19 mouse cellular contexts compared by ENCODE assay signal in the genomic region with DNA sequence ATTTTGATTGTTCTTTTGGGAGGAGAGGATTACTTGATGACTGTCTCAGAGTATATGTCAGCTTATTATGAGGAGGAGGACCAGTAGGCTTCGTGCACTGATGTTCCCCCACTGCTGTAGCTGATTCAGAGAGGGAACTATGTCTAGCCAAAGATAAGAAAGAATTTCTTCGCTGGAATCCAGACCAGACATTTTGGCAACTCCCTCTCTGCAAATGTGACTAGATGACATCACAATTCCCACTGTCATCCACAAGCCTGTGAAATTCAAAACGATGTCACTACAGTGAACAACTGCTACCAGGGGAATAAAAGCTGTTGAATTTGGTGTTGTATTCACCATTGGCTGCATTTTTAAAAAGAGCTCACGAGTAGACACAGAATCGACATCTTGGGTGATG. TPM values are rescaled to one million over a fixed set of nuclear protein-coding genes. Genes with fewer than 3 reads are reported as not detected.
DNase-seq lines count a peak whose midpoint lies in the region; ATAC-seq and TF ChIP-seq lines count a peak whose summit lies in the region.
"Had no signal": no experiment of that assay in that cellular context is flagged by ENCODE, and none has a peak within 500 bp of the region (broad histone marks: within the 10 kb centered on the region; RNA-seq: fewer than 3 reads in every experiment).

No protein-coding gene starts in this region.

- H3K4me3 ChIP-seq in heart, embryonic 10.5 days, result no peak overlapping the region
- H3K4me3 ChIP-seq in midbrain, embryonic 16.5 days (ENCODE audit: low read depth, low read length), result no peak overlapping the region
- no peak overlapping the region for H3K4me3 ChIP-seq in midbrain, postnatal 0 days (ENCODE audit: low read depth, low read length)
- H3K4me3 ChIP-seq: midbrain, embryonic 13.5 days; myocyte had no signal

- H3K27me3 ChIP-seq in heart, embryonic 10.5 days (ENCODE audit: insufficient read depth, poor library complexity, severe bottlenecking), result no peaks in the 10 kb centered on the region
- H3K27me3 ChIP-seq in midbrain, embryonic 16.5 days (ENCODE audit: control insufficient read depth, insufficient read depth, low read depth, low read length), result no peaks in the 10 kb centered on the region
- no peaks in the 10 kb centered on the region for H3K27me3 ChIP-seq in midbrain, postnatal 0 days (ENCODE audit: insufficient read depth, low read length)
- H3K27me3 ChIP-seq: midbrain, embryonic 13.5 days had no signal

- no peak overlapping the region for H3K27ac ChIP-seq in heart, embryonic 10.5 days
- H3K27ac ChIP-seq in midbrain, embryonic 16.5 days (ENCODE audit: low read length), result no peak overlapping the region
- H3K27ac ChIP-seq in midbrain, postnatal 0 days (ENCODE audit: low read depth, low read length), result no peak overlapping the region
- H3K27ac ChIP-seq: kidney, postnatal 0 days; midbrain, embryonic 13.5 days had no signal

- TF ChIP-seq CTCF in midbrain, postnatal 0 days (IDR thresholded peaks at IDR 0.05), result no peak

- H3K9me3 ChIP-seq in heart, embryonic 10.5 days, result no peaks in the 10 kb centered on the region
- no peaks in the 10 kb centered on the region for H3K9me3 ChIP-seq in midbrain, embryonic 16.5 days (replicated peaks; ENCODE audit: control insufficient read depth, low read length, poor library complexity, severe bottlenecking)
- no peaks in the 10 kb centered on the region for H3K9me3 ChIP-seq in midbrain, postnatal 0 days (ENCODE audit: low read length)
- H3K9me3 ChIP-seq: midbrain, embryonic 13.5 days had no signal

- intact Hi-C loops in heart, postnatal 10 days (cut with DNase I), result no loop called here

- H3K36me3 ChIP-seq in heart, embryonic 10.5 days, result no peaks in the 10 kb centered on the region
- no peaks in the 10 kb centered on the region for H3K36me3 ChIP-seq in midbrain, embryonic 16.5 days (ENCODE audit: control insufficient read depth, insufficient read depth, low read length)
- H3K36me3 ChIP-seq in midbrain, postnatal 0 days (ENCODE audit: insufficient read depth, low read length), result no peaks in the 10 kb centered on the region
- H3K36me3 ChIP-seq: midbrain, embryonic 13.5 days had no signal

- ATAC-seq in midbrain, embryonic 16.5 days, result 0 out of 2 replicates have a peak, but pooled peaks have one; percentile 25
- ATAC-seq in midbrain, postnatal 0 days (ENCODE audit: low FRiP score), result no peak
- ATAC-seq: activated CD4-positive, CD25-positive, alpha-beta regulatory T cell, adult 4 months; hindbrain, embryonic 16.5 days; intestine, postnatal 0 days; midbrain, embryonic 13.5 days had no signal

- H3K4me2 ChIP-seq in midbrain, embryonic 16.5 days (ENCODE audit: low read length), result no peak overlapping the region
- no peak overlapping the region for H3K4me2 ChIP-seq in midbrain, postnatal 0 days (ENCODE audit: low read depth, low read length, poor library complexity, severe bottlenecking)
- H3K4me2 ChIP-seq: liver, embryonic 11.5 days; midbrain, embryonic 13.5 days had no signal

- H3K4me1 ChIP-seq in heart, embryonic 10.5 days, result no peaks in the 10 kb centered on the region
- H3K4me1 ChIP-seq in midbrain, embryonic 16.5 days (ENCODE audit: control insufficient read depth, insufficient read depth, low read length), result no peaks in the 10 kb centered on the region
- no peaks in the 10 kb centered on the region for H3K4me1 ChIP-seq in midbrain, postnatal 0 days (ENCODE audit: insufficient read depth, low read length)
- H3K4me1 ChIP-seq: midbrain, embryonic 13.5 days had no signal

- peak; percentile 44 for DNase-seq in heart, adult 8-10 months (ENCODE audit: low spot score)
- DNase-seq in heart, embryonic 10.5 days (ENCODE audit: low spot score), result no peak
- DNase-seq in midbrain, postnatal 0 days (ENCODE audit: low spot score), result no peak
- peak; percentile 49 to 62 for DNase-seq in heart, postnatal 10 days
- DNase-seq in cerebellum, adult 11 months, result no peak
- DNase-seq in thymus, postnatal 25 days, result no peak
- DNase-seq: adrenal gland, postnatal 10 days; cerebellum, postnatal 25 days; embryo, embryonic 11 days; lung, adult 2 months; right cerebral cortex, adult 18-20 months had no signal

- no peak overlapping the region for H3K9ac ChIP-seq in midbrain, embryonic 16.5 days (ENCODE audit: low read depth, low read length)
- H3K9ac ChIP-seq in midbrain, postnatal 0 days (replicated peaks; ENCODE audit: low read length, poor library complexity, severe bottlenecking), result no peak overlapping the region
- H3K9ac ChIP-seq: midbrain, embryonic 13.5 days had no signal

- 49% methylated on average over 5 of the region's 5 CpGs for WGBS in heart, embryonic 10.5 days
- 80% methylated on average over 5 of the region's 5 CpGs for whole genome bisulfite sequencing in midbrain, embryonic 16.5 days
- WGBS in midbrain, postnatal 0 days, result 67% methylated on average over 5 of the region's 5 CpGs

RNA-seq across cellular contexts. Expression of a gene that starts 11.1 kb away (rescaled TPM):
- 10 to 100 TPM; 41.4 to 47.8 (median 42.8) TPM for total RNA-seq in heart, adult 8-10 months (2022)
- 94.4 and 110 TPM in 2 replicates for polyA plus RNA-seq in heart, embryonic 10.5 days (2016; fragmentation: Nextera tagmentation; extraction: Ambion mirVana)
- polyA plus RNA-seq in midbrain, embryonic 16.5 days (2015; fragmentation: Nextera tagmentation; extraction: Ambion mirVana), result 227 and 255 TPM in 2 replicates
- 148 and 156 TPM in 2 replicates for total RNA-seq in midbrain, postnatal 0 days (2014; rRNA removed)
- 167 and 170 TPM in 2 replicates for polyA plus RNA-seq in midbrain, postnatal 0 days (2015; fragmentation: Nextera tagmentation; extraction: Ambion mirVana)
- 10 to 100 TPM; 51.4 to 51.7 TPM for total RNA-seq in heart, postnatal 10 days (2021)

Comparison
In these comparisons a context has a peak if more than half of its experiments do, and no peak if none do; other contexts are left out.
1. DNase-seq: peak in heart, adult 8-10 months (single experiment) and heart, postnatal 10 days (2 of 2); none in heart, embryonic 10.5 days (single experiment), midbrain, postnatal 0 days (single experiment), cerebellum, adult 11 months (single experiment) and thymus, postnatal 25 days (single experiment).